ENCODE assay signal across 1 mouse cellular context in the genomic region with DNA sequence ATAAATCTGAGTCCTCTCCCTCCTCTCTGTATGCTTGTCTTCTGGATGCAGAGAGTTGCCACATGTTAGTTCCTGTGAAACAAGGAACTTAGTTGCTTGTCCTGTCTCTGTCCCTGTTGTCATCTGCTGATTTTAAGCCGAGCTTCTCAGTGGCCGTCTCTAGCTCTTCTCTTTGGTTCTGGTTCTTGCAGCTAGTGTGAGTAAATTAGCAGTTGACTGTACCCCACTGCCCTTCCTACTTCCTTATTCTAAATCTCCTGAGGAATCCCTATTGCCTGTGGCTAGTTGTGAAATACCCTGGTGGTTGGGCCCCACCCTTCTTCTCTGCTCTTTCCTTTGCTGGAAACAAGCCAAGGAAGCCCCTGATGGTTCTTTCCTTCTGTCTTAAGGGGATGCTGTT.
TF ChIP-seq lines count a peak whose summit lies in the region.

No protein-coding gene starts in this region.

TF ChIP-seq in CH12.LX, 34 proteins besides CTCF, POLR2A, EP300 and RAD21 (continued from another document):
- TF ChIP-seq JUN (IDR thresholded peaks at IDR 0.05; ENCODE audit: insufficient read depth, low read depth, low read length) (no peak), USF2 (conservative IDR thresholded peaks at IDR 0.05; ENCODE audit: low read depth, low read length) (no peak), ZKSCAN1 (IDR thresholded peaks at IDR 0.05; ENCODE audit: borderline replicate concordance, low read depth, low read length) (no peak), PAX5 (IDR thresholded peaks at IDR 0.05; ENCODE audit: low read length) (no peak), MAX (IDR thresholded peaks at IDR 0.05; ENCODE audit: low read length) (no peak), ZNF384 (IDR thresholded peaks at IDR 0.05; ENCODE audit: low read depth, low read length) (no peak), MAZ (IDR thresholded peaks at IDR 0.05; ENCODE audit: low read depth, low read length) (no peak), GABPA (IDR thresholded peaks at IDR 0.05; ENCODE audit: insufficient replicate concordance, low read depth, low read length) (no peak), HCFC1 (IDR thresholded peaks at IDR 0.05; ENCODE audit: low read depth, low read length) (no peak), UBTF (IDR thresholded peaks at IDR 0.05; ENCODE audit: low read depth, low read length) (no peak), IRF4 (IDR thresholded peaks at IDR 0.05; ENCODE audit: low read depth, low read length) (peak; percentile 38; the same call in 1 of the 2 replicates)
TF ChIP-seq in CH12.LX: peak in this region for 2.
